16 mouse cellular contexts compared by ENCODE assay signal in the genomic region with DNA sequence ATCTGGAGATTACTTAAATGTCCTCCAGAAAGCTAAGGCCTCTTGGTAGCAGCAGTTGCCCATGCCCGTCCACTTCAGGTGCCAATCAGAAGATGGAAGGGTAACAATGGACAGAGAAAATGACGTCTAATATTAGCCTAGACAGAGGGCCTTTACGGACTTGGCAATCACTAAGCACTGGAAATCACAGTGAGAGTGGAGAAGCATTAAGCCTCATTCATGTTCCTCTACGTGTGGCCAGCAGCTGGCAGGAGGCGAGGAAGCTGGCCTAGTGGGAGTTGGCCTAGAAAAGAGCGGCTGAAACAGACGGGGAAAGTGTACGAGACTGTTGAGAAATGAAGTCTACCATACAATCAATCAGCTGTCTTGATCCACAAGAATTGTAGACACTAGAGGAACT. TPM values are rescaled to one million over a fixed set of nuclear protein-coding genes. Genes with fewer than 3 reads are reported as not detected.
A peak's percentile ranks its signal among the peaks of the same experiment; 100 is the strongest.
DNase-seq lines count a peak whose midpoint lies in the region; ATAC-seq and TF ChIP-seq lines count a peak whose summit lies in the region.
"Had no signal": no experiment of that assay in that cellular context is flagged by ENCODE, and none has a peak within 500 bp of the region (broad histone marks: within the 10 kb centered on the region; RNA-seq: fewer than 3 reads in every experiment).

No protein-coding gene starts in this region.

- no peaks in the 10 kb centered on the region for H3K9me3 ChIP-seq in midbrain, postnatal 0 days (ENCODE audit: low read length)
- no peaks in the 10 kb centered on the region for H3K9me3 ChIP-seq in midbrain, embryonic 10.5 days (replicated peaks)
- H3K9me3 ChIP-seq: G1E; hindbrain, embryonic 15.5 days; liver, embryonic 12.5 days; midbrain, embryonic 12.5 days had no signal

- H3K27ac ChIP-seq in midbrain, postnatal 0 days (ENCODE audit: low read depth, low read length), result no peak overlapping the region
- H3K27ac ChIP-seq in midbrain, embryonic 10.5 days (replicated peaks), result no peak overlapping the region
- H3K27ac ChIP-seq: hindbrain, embryonic 15.5 days; liver, embryonic 12.5 days; midbrain, embryonic 12.5 days had no signal

- ATAC-seq in frontal cortex, adult (ENCODE audit: low TSS enrichment), result peak; percentile 95
- ATAC-seq in midbrain, postnatal 0 days (ENCODE audit: low FRiP score), result no peak
- ATAC-seq: liver, embryonic 12.5 days had no signal

- H3K27me3 ChIP-seq in midbrain, postnatal 0 days (ENCODE audit: insufficient read depth, low read length), result no peaks in the 10 kb centered on the region
- no peaks in the 10 kb centered on the region for H3K27me3 ChIP-seq in midbrain, embryonic 10.5 days (ENCODE audit: low read depth, poor library complexity, severe bottlenecking)
- H3K27me3 ChIP-seq: hindbrain, embryonic 15.5 days; liver, embryonic 12.5 days; midbrain, embryonic 12.5 days had no signal

- WGBS in midbrain, postnatal 0 days, result 49% methylated on average over 8 of the region's 8 CpGs
- 83% methylated on average over 8 of the region's 8 CpGs for WGBS in midbrain, embryonic 10.5 days

- H3K4me3 ChIP-seq in midbrain, postnatal 0 days (ENCODE audit: low read depth, low read length), result no peak overlapping the region
- H3K4me3 ChIP-seq in midbrain, embryonic 10.5 days, result no peak overlapping the region
- H3K4me3 ChIP-seq: hindbrain, embryonic 15.5 days; liver, embryonic 12.5 days; midbrain, embryonic 12.5 days had no signal

- no peaks in the 10 kb centered on the region for H3K36me3 ChIP-seq in midbrain, postnatal 0 days (ENCODE audit: insufficient read depth, low read length)
- no peaks in the 10 kb centered on the region for H3K36me3 ChIP-seq in midbrain, embryonic 10.5 days
- H3K36me3 ChIP-seq: hindbrain, embryonic 15.5 days; midbrain, embryonic 12.5 days had no signal

- H3K9ac ChIP-seq in midbrain, postnatal 0 days (replicated peaks; ENCODE audit: low read length, poor library complexity, severe bottlenecking), result no peak overlapping the region
- H3K9ac ChIP-seq: hindbrain, embryonic 15.5 days; liver, embryonic 12.5 days; midbrain, embryonic 12.5 days had no signal

- no peaks in the 10 kb centered on the region for H3K4me1 ChIP-seq in midbrain, postnatal 0 days (ENCODE audit: insufficient read depth, low read length)
- H3K4me1 ChIP-seq in midbrain, embryonic 10.5 days, result peaks cover 27% of the 10 kb centered on the region

- TF ChIP-seq CTCF in midbrain, postnatal 0 days (IDR thresholded peaks at IDR 0.05), result no peak

- no peak overlapping the region for H3K4me2 ChIP-seq in midbrain, postnatal 0 days (ENCODE audit: low read depth, low read length, poor library complexity, severe bottlenecking)
- H3K4me2 ChIP-seq: hindbrain, embryonic 15.5 days; liver, embryonic 12.5 days; midbrain, embryonic 12.5 days had no signal

- no peak for DNase-seq in frontal cortex, postnatal 10 days (ENCODE audit: low spot score in 2 of 2)
- peak; percentile 52 for DNase-seq in midbrain, postnatal 0 days (ENCODE audit: low spot score)
- no peak for DNase-seq in midbrain, embryonic 10.5 days (ENCODE audit: low spot score)
- peak; percentile 57 to 66 for DNase-seq in cerebellum, postnatal 10 days
- DNase-seq in retina, postnatal 1 day, result peak; percentile 77
- no peak for DNase-seq in thymus, postnatal 4 days
- DNase-seq: adrenal gland, postnatal 36 days; heart, adult 11 months; kidney, adult 9 months; lung, postnatal 14 days; spleen, adult 18-20 months had no signal

RNA-seq across cellular contexts. Expression of gene Tmem56, which starts 43.8 kb away (rescaled TPM):
- total RNA-seq in midbrain, postnatal 0 days (2014; rRNA removed), result 12.2 and 15.0 TPM in 2 replicates
- 2.9 and 3.3 TPM in 2 replicates for polyA plus RNA-seq in midbrain, postnatal 0 days (2015; fragmentation: Nextera tagmentation; extraction: Ambion mirVana)
- polyA plus RNA-seq in midbrain, embryonic 10.5 days (2016; fragmentation: Nextera tagmentation; extraction: Ambion mirVana), result 0.82 and 1.1 TPM in 2 replicates

RNA-seq across cellular contexts. Expression of gene Alg14, which starts 52.5 kb away (rescaled TPM):
- total RNA-seq in midbrain, postnatal 0 days (2014; rRNA removed), result 18.5 and 18.8 TPM in 2 replicates
- 26.0 and 31.1 TPM in 2 replicates for polyA plus RNA-seq in midbrain, postnatal 0 days (2015; fragmentation: Nextera tagmentation; extraction: Ambion mirVana)
- polyA plus RNA-seq in midbrain, embryonic 10.5 days (2016; fragmentation: Nextera tagmentation; extraction: Ambion mirVana), result 37.3 and 40.7 TPM in 2 replicates

Comparison
In these comparisons a context has a peak if more than half of its experiments do, and no peak if none do; other contexts are left out.
1. DNase-seq: peak in midbrain, postnatal 0 days (single experiment), cerebellum, postnatal 10 days (2 of 2) and retina, postnatal 1 day (single experiment); none in frontal cortex, postnatal 10 days (0 of 2), midbrain, embryonic 10.5 days (single experiment) and thymus, postnatal 4 days (single experiment).